Mouse (Mus musculus) CH12.LX (cell line): Measurements from ENCODE around the gene Slc17a4. TPM values are rescaled to one million over a fixed set of nuclear protein-coding genes. Genes with fewer than 3 reads are reported as not detected.

Source experiments
- DNase-seq: peaks from one replicate; pipeline ENCODE4 v3.0.0-alpha.2; 2013; ENCODE audit errors: extremely low read depth
- H3K27ac ChIP-seq: 2 replicates; pipeline ENCODE4 v1.5.1; 2012; ENCODE audit warnings: low read depth, mild to moderate bottlenecking, control low read depth, moderate library complexity; ENCODE audit not compliant: insufficient read depth
- H3K27me3 ChIP-seq: replicated peaks from 2 replicates; pipeline ENCODE3; 2012; ENCODE audit warnings: inconsistent platforms
- H3K36me3 ChIP-seq, 2 experiments: replicated peaks in 1 of 2; 2 replicates each; pipeline versions ENCODE3 to v1.6.1; 2012; ENCODE audit warnings: inconsistent platforms in 1 of 2, low read length in 1 of 2, mild to moderate bottlenecking in 1 of 2, mixed read lengths in 1 of 2, moderate library complexity in 1 of 2; ENCODE audit not compliant: control insufficient read depth in 1 of 2, insufficient read depth in 1 of 2
- H3K4me1 ChIP-seq, 2 experiments: 2 replicates each; pipeline ENCODE4 v1.6.1; 2012; ENCODE audit warnings: inconsistent platforms in 1 of 2, moderate library complexity in 1 of 2; ENCODE audit not compliant: insufficient read depth in 2 of 2, control insufficient read depth in 1 of 2
- H3K4me2 ChIP-seq: 2 replicates; pipeline ENCODE4 v1.6.1; 2012; ENCODE audit warnings: low read depth, mild to moderate bottlenecking, control low read depth; ENCODE audit not compliant: poor library complexity, insufficient read depth, severe bottlenecking
- H3K4me3 ChIP-seq, 3 experiments: fragments of 150-350 bp in 1 of 3; sonication (generic) in 1 of 3; replicated peaks in 1 of 3; 2 replicates each; pipeline versions ENCODE3 to v1.5.1; 2011 to 2012; ENCODE audit warnings: low read depth in 2 of 3, low read length in 2 of 3, mild to moderate bottlenecking in 2 of 3, moderate library complexity in 2 of 3, control low read depth in 1 of 3, improper control_type of control experiment in 1 of 3, inconsistent platforms in 1 of 3, mixed read lengths in 1 of 3; ENCODE audit not compliant: poor library complexity in 1 of 3
- H3K79me2 ChIP-seq: replicated peaks from 2 replicates; pipeline ENCODE4 v1.6.1; 2012; ENCODE audit warnings: mild to moderate bottlenecking, moderate library complexity; ENCODE audit not compliant: control insufficient read depth, poor library complexity, insufficient read depth, severe bottlenecking; ENCODE audit errors: extremely low read depth
- H3K9ac ChIP-seq: 2 replicates; pipeline ENCODE4 v1.6.1; 2012; ENCODE audit warnings: low read depth, mild to moderate bottlenecking, control low read depth, moderate library complexity; ENCODE audit not compliant: insufficient read depth
- H3K9me3 ChIP-seq: replicated peaks from 2 replicates; pipeline ENCODE3; 2012; ENCODE audit warnings: low read length, inconsistent platforms, mixed read lengths
- CHD1 ChIP-seq: IDR thresholded peaks from 2 replicates; pipeline ENCODE4 v1.6.1; 2012; ENCODE audit warnings: low read depth, low read length, improper control_type of control experiment, inconsistent platforms
- CTCF ChIP-seq, 2 experiments: IDR thresholded peaks in 1 of 2; conservative IDR thresholded peaks in 1 of 2; 2 replicates each; pipeline ENCODE4 v1.5.1; 2011 to 2012; ENCODE audit warnings: low read depth in 2 of 2, low read length in 2 of 2, improper control_type of control experiment in 1 of 2, inconsistent platforms in 1 of 2, mild to moderate bottlenecking in 1 of 2, moderate library complexity in 1 of 2
- E2F4 ChIP-seq: IDR thresholded peaks from 2 replicates; pipeline ENCODE4 v1.6.1; 2011; ENCODE audit warnings: low read depth, low read length, improper control_type of control experiment; ENCODE audit not compliant: insufficient replicate concordance
- ETS1 ChIP-seq: conservative IDR thresholded peaks from 2 replicates; pipeline ENCODE4 v1.6.1; 2012; ENCODE audit warnings: low read depth, mild to moderate bottlenecking, inconsistent platforms, low read length, improper control_type of control experiment, moderate library complexity
- GABPA ChIP-seq: IDR thresholded peaks from 2 replicates; pipeline ENCODE4 v1.6.1; 2012; ENCODE audit warnings: low read depth, low read length, improper control_type of control experiment, inconsistent platforms; ENCODE audit not compliant: insufficient replicate concordance
- HCFC1 ChIP-seq: IDR thresholded peaks from 2 replicates; pipeline ENCODE4 v1.6.1; 2012; ENCODE audit warnings: low read depth, mild to moderate bottlenecking, inconsistent platforms, low read length, improper control_type of control experiment
- JUN ChIP-seq: IDR thresholded peaks from 2 replicates; pipeline ENCODE4 v1.6.1; 2011; ENCODE audit warnings: low read depth, mild to moderate bottlenecking, low read length, improper control_type of control experiment, moderate library complexity; ENCODE audit not compliant: insufficient read depth
- KAT2A ChIP-seq: IDR thresholded peaks from 2 replicates; pipeline ENCODE4 v1.6.1; 2012; ENCODE audit warnings: low read length, improper control_type of control experiment, inconsistent platforms; ENCODE audit not compliant: insufficient replicate concordance
- MAFK ChIP-seq: IDR thresholded peaks from 2 replicates; pipeline ENCODE4 v1.6.1; 2011; ENCODE audit warnings: low read length, improper control_type of control experiment; ENCODE audit not compliant: insufficient replicate concordance
- MAZ ChIP-seq: IDR thresholded peaks from 2 replicates; pipeline ENCODE4 v1.6.1; 2012; ENCODE audit warnings: low read depth, mild to moderate bottlenecking, inconsistent platforms, low read length, improper control_type of control experiment, moderate library complexity
- MXI1 ChIP-seq: IDR thresholded peaks from 2 replicates; pipeline ENCODE4 v1.6.1; 2011; ENCODE audit warnings: mild to moderate bottlenecking, low read depth, low read length, improper control_type of control experiment
- MYC ChIP-seq: IDR thresholded peaks from 2 replicates; pipeline ENCODE4 v1.6.1; 2011; ENCODE audit warnings: low read depth, mild to moderate bottlenecking, improper control_type of control experiment, low read length
- NELFE ChIP-seq: IDR thresholded peaks from 2 replicates; pipeline ENCODE4 v1.6.1; 2011; ENCODE audit warnings: low read depth, low read length, improper control_type of control experiment
- NRF1 ChIP-seq: IDR thresholded peaks from 2 replicates; pipeline ENCODE4 v1.6.1; 2014; ENCODE audit warnings: low read depth, mild to moderate bottlenecking, inconsistent platforms, low read length, improper control_type of control experiment, moderate library complexity
- PAX5 ChIP-seq: IDR thresholded peaks from 2 replicates; pipeline ENCODE4 v1.6.1; 2012; ENCODE audit warnings: low read length, inconsistent platforms, mixed read lengths
- POLR2A ChIP-seq: IDR thresholded peaks from 2 replicates; pipeline ENCODE4 v1.6.1; 2011; ENCODE audit warnings: low read depth, mild to moderate bottlenecking, improper control_type of control experiment, low read length
- POLR2AphosphoS2 ChIP-seq: IDR thresholded peaks from 2 replicates; pipeline ENCODE4 v1.6.1; 2011; ENCODE audit warnings: low read depth, low read length, improper control_type of control experiment
- RCOR1 ChIP-seq: conservative IDR thresholded peaks from 2 replicates; pipeline ENCODE4 v1.6.1; 2012; ENCODE audit warnings: low read depth, mild to moderate bottlenecking, inconsistent platforms, low read length, improper control_type of control experiment
- SMC3 ChIP-seq: IDR thresholded peaks from 2 replicates; pipeline ENCODE4 v1.6.1; 2011; ENCODE audit warnings: low read depth, low read length, improper control_type of control experiment
- TCF12 ChIP-seq: IDR thresholded peaks from 2 replicates; pipeline ENCODE4 v1.6.1; 2014; ENCODE audit warnings: low read depth, mild to moderate bottlenecking, inconsistent platforms, low read length, improper control_type of control experiment
- UBTF ChIP-seq: IDR thresholded peaks from 2 replicates; pipeline ENCODE4 v1.6.1; 2012; ENCODE audit warnings: low read depth, mild to moderate bottlenecking, inconsistent platforms, low read length, improper control_type of control experiment, moderate library complexity
- USF2 ChIP-seq: conservative IDR thresholded peaks from 2 replicates; pipeline ENCODE4 v1.6.1; 2011; ENCODE audit warnings: low read depth, low read length, improper control_type of control experiment
- ZC3H11A ChIP-seq: IDR thresholded peaks from 2 replicates; pipeline ENCODE4 v1.6.1; 2012; ENCODE audit warnings: low read depth, mild to moderate bottlenecking, inconsistent platforms, low read length, improper control_type of control experiment
- ZKSCAN1 ChIP-seq: IDR thresholded peaks from 2 replicates; pipeline ENCODE4 v1.6.1; 2012; ENCODE audit warnings: low read depth, inconsistent platforms, low read length, improper control_type of control experiment, borderline replicate concordance
- dilution Hi-C: fragments of 300-500 bp; cut with MboI; formaldehyde crosslinking; loops from 2 replicates; pipeline ENCODE4 v1.14.3; 2020; ENCODE audit warnings: low sequenced_read_pairs; ENCODE audit not compliant: extremely low pct_unique_long_range_greater_than_20kb, extremely low pct_ligation_motif_present
- in situ Hi-C: fragments of 300-500 bp; cut with MboI; formaldehyde crosslinking; loops from 3 replicates; pipeline ENCODE4 v1.14.3; 2019; ENCODE audit warnings: low sequenced_read_pairs, low pct_ligation_motif_present, low pct_unique_long_range_greater_than_20kb, mixed read lengths
- polyA plus RNA-seq: library from polyadenylated mRNA; unstranded; fragments of >175 nt; gene quantifications from 2 replicates; pipeline ENCODE4 v1.2.1, GENCODE M21; 2012; ENCODE audit warnings: low read depth; ENCODE audit not compliant: insufficient read length
- total RNA-seq, 2 experiments: library from RNA; depleted of rRNA; stranded (reverse); fragments of 300-350 nt in 1 of 2; fragments of >200 nt in 1 of 2; gene quantifications; 2 replicates each; pipeline ENCODE4 v1.2.3; 2012 to 2014

The Slc17a4 gene
- total and polyA plus RNA-seq, 3 experiments = 0.08 to 0.37 (median 0.35) TPM

DNA sequence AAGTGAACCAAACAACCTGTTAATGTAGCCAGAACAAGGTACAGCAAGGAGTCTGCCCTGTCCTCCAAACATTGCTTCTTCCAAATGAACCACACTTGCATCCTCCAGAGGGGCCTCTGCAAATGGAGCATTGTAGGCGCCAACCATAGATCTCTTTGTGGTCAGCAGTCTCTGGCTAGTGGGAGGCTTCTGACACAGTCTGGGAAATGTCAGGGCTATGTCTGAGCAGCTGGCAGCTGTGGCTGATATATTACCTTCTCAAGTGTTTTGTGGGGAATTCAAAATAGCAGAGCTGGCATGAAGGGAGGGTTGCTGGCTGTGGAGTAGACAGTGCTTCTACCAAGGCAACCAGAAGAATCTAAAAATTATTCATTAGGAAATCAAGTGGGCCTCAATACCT lies 1.3 kb upstream of the Slc17a4 start:
- no peak overlapping the region for H3K9ac ChIP-seq
- dilution Hi-C loops = no loop called here
- no peak overlapping the region for H3K27ac ChIP-seq
- TF ChIP-seq SMC3 (no peak), HCFC1 (no peak), E2F4 (no peak), MXI1 (no peak), RCOR1 (no peak), PAX5 (no peak), NELFE (no peak), MAZ (no peak), ZC3H11A (no peak), CHD1 (no peak), USF2 (no peak), POLR2A (no peak), POLR2AphosphoS2 (no peak), MAFK (no peak), JUN (no peak)
- TF ChIP-seq, all 38 proteins: peak for 0
- H3K4me1 ChIP-seq = peaks cover 0 to 30% of the 10 kb centered on the region in 2 experiments; a peak in 3 of 4 replicates
- no peak overlapping the region for H3K4me3 ChIP-seq
- H3K79me2 ChIP-seq = no peaks in the 10 kb centered on the region
- no peaks in the 10 kb centered on the region for H3K9me3 ChIP-seq
- no peaks in the 10 kb centered on the region for H3K36me3 ChIP-seq
- H3K4me2 ChIP-seq = no peak overlapping the region
- in situ Hi-C loops = no loop called here
- no peaks in the 10 kb centered on the region for H3K27me3 ChIP-seq
- no peak for DNase-seq

DNA sequence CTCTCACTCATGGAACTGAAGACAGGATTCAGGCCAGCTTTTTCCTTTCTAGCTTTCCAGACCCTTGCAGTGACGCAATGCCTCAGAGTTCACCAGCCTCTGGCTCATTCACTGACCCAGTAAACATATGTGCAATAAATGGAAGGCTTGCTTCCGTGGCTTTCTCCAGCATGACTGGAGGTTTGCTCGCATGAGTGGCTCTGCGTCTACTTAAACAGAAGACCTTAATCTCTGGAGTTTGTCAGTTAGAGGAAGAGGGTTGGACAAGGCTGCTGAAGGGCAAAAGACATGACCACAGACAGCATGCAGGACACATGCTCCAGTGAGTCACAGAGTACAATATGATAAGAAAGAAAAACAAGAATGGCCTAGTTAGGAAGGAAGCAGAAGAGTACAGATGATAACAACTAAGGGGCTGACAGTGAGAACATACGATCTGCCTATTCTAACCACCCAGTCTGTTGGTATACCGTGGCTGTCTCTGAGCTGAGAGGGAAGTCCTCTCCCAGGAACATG lies 960 bp downstream of the Slc17a4 start:
- Histone ChIP-seq H3K36me3 (no peaks in the 10 kb centered on the region), H3K4me2 (no peak overlapping the region), H3K9ac (no peak overlapping the region), H3K27ac (no peak overlapping the region)
- in situ Hi-C loops = no loop called here
- TF ChIP-seq UBTF (no peak), E2F4 (no peak), ZKSCAN1 (no peak), USF2 (no peak), ETS1 (no peak), GABPA (no peak), POLR2A (no peak), KAT2A (no peak), TCF12 (no peak), POLR2AphosphoS2 (no peak), CTCF (conservative IDR thresholded peaks at IDR 0.05 in 1 of 2, IDR thresholded peaks at IDR 0.05 in 1 of 2; ENCODE audit: low read depth in 2 of 2, low read length in 2 of 2) (no peak), MYC (no peak), NRF1 (no peak), MAZ (no peak), RCOR1 (no peak), MXI1 (no peak), HCFC1 (no peak), JUN (no peak)
- TF ChIP-seq, all 38 proteins: peak for 0
- Histone ChIP-seq H3K4me3 (no peak overlapping the region), H3K27me3 (no peaks in the 10 kb centered on the region), H3K9me3 (no peaks in the 10 kb centered on the region), H3K4me1 (peaks cover 0 to 36% of the 10 kb centered on the region in 2 experiments; a peak in 3 of 4 replicates), H3K79me2 (no peaks in the 10 kb centered on the region)
- DNase-seq = peak; percentile 7
- dilution Hi-C loops = no loop called here
